Mouse (Mus musculus): ENCODE measurements around the gene Tmem135. TPM values are rescaled to one million over a fixed set of nuclear protein-coding genes. Genes with fewer than 3 reads are reported as not detected.

Gene Tmem135
- polyA plus RNA-seq, 1 experiment, result 13.1 TPM

DNA sequence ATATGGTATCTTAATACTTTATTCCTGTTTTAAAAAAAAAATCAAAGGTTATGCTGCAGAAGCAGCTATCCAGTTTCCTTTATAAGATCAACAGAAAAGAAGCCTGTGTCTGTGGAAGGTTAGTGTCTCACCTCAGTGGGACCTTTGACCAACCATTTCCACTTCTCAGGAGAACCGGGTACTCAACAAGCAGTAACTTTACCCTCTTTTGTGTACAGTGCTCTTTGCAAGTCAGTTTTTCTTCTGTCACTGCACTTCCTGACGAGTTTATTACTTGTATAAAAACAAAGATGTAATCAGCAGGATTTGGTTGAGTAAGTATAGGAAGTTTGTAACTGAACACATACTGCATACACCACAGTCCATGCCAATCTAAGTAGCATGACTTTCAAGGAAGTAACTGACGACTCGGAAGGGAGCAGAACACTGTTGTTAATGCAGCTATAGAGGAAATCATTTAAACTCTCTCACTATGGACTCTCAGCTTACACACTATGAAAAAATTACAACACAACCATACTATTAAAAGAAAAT, 168.0 kb downstream of the Tmem135 start:
- Histone ChIP-seq H3K27me3 (ENCODE audit: control insufficient read depth, insufficient read depth, insufficient read length) (no peaks in the 10 kb centered on the region), H3K79me2 (ENCODE audit: control insufficient read depth, insufficient read depth) (peaks cover 5% of the 10 kb centered on the region), H3K36me3 (ENCODE audit: control insufficient read depth, insufficient read depth) (peaks cover 4% of the 10 kb centered on the region), H3ac (ENCODE audit: control insufficient read depth, insufficient read length) (no peak overlapping the region), H3K4me3 (no peak overlapping the region), H3K4me2 (ENCODE audit: low read depth) (no peak overlapping the region)
- TF ChIP-seq USF1 (IDR thresholded peaks at IDR 0.05; ENCODE audit: low read depth), result no peak
- TF ChIP-seq MYOG (IDR thresholded peaks at IDR 0.05; ENCODE audit: control insufficient read depth in 1 of 3, insufficient read depth in 1 of 3, insufficient read length in 2 of 3, low read depth in 2 of 3), result no peak
- no peak for TF ChIP-seq TCF12 (IDR thresholded peaks at IDR 0.05; ENCODE audit: insufficient read depth, poor library complexity, severe bottlenecking)
- TF ChIP-seq POLR2A (IDR thresholded peaks at IDR 0.05; ENCODE audit: insufficient read length, low read depth), result no peak
- TF ChIP-seq CEBPB (IDR thresholded peaks at IDR 0.05; ENCODE audit: insufficient read depth, poor library complexity, severe bottlenecking), result no peak
- no peak for TF ChIP-seq REST (IDR thresholded peaks at IDR 0.05; ENCODE audit: insufficient read depth, insufficient read length)
- TF ChIP-seq E2F4 (IDR thresholded peaks at IDR 0.05; ENCODE audit: insufficient read depth), result no peak
- TF ChIP-seq SRF (IDR thresholded peaks at IDR 0.05; ENCODE audit: control insufficient read depth, insufficient read length, low read depth), result no peak

GRCm38 (mm10) chr7:89232499-89233145, 171.4 kb downstream of the Tmem135 start:
- Histone ChIP-seq H3K4me2 (ENCODE audit: low read depth) (no peak overlapping the region), H3K27me3 (ENCODE audit: control insufficient read depth, insufficient read depth, insufficient read length) (no peaks in the 10 kb centered on the region), H3K36me3 (ENCODE audit: control insufficient read depth, insufficient read depth) (no peaks in the 10 kb centered on the region), H3K4me3 (no peak overlapping the region), H3K79me2 (ENCODE audit: control insufficient read depth, insufficient read depth) (peaks cover 5% of the 10 kb centered on the region), H3ac (ENCODE audit: control insufficient read depth, insufficient read length) (no peak overlapping the region)
- no peak for TF ChIP-seq POLR2AphosphoS2 (IDR thresholded peaks at IDR 0.05; ENCODE audit: insufficient read length, low read depth)
- no peak for TF ChIP-seq MAX (IDR thresholded peaks at IDR 0.05; ENCODE audit: low read depth)
- TF ChIP-seq E2F4 (IDR thresholded peaks at IDR 0.05; ENCODE audit: insufficient read depth), result no peak
- no peak for TF ChIP-seq TCF12 (IDR thresholded peaks at IDR 0.05; ENCODE audit: insufficient read depth, poor library complexity, severe bottlenecking)
- no peak for TF ChIP-seq POLR2A (IDR thresholded peaks at IDR 0.05; ENCODE audit: insufficient read length, low read depth)
- no peak for TF ChIP-seq TCF3 (IDR thresholded peaks at IDR 0.05; ENCODE audit: insufficient read length, low read depth)
- no peak for TF ChIP-seq SRF (IDR thresholded peaks at IDR 0.05; ENCODE audit: control insufficient read depth, insufficient read length, low read depth)
- no peak for TF ChIP-seq USF1 (IDR thresholded peaks at IDR 0.05; ENCODE audit: low read depth)
- TF ChIP-seq CEBPB (IDR thresholded peaks at IDR 0.05; ENCODE audit: insufficient read depth, poor library complexity, severe bottlenecking), result no peak

DNA sequence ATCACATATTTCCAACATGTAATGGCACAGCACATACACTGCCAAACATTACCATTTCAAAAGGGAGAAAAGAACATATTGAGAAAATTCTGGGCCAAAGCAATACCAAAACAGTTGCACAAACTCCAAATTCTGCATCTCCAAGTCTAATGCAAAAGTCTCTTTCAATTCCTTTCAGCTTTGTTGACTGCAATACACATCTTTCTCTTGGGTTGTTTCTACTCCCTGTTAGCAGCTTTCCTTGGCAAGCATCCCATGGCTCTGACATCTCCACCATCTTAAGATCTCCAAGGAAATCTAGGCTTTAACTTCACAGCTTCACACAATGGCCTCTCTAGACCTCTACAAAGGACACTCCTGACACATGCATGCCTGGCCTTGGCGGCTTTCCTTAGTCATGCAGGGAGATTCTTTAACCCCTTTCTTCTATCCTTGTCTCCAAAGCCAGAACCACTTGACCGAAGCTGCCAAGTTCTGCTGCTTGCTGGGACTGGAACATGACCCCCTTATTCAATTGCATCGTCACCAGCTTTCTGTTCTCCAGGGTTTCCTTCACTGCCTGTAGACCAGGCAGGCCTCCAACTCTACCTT, 172.7 kb downstream of the Tmem135 start:
- Histone ChIP-seq H3ac (ENCODE audit: control insufficient read depth, insufficient read length) (no peak overlapping the region), H3K27me3 (ENCODE audit: control insufficient read depth, insufficient read depth, insufficient read length) (no peaks in the 10 kb centered on the region), H3K36me3 (ENCODE audit: control insufficient read depth, insufficient read depth) (no peaks in the 10 kb centered on the region), H3K79me2 (ENCODE audit: control insufficient read depth, insufficient read depth) (peaks cover 5% of the 10 kb centered on the region), H3K4me2 (ENCODE audit: low read depth) (no peak overlapping the region), H3K4me3 (no peak overlapping the region)
- TF ChIP-seq USF1 (IDR thresholded peaks at IDR 0.05; ENCODE audit: low read depth) (no peak), MYOG (IDR thresholded peaks at IDR 0.05; ENCODE audit: control insufficient read depth in 1 of 3, insufficient read depth in 1 of 3, insufficient read length in 2 of 3, low read depth in 2 of 3) (no peak), E2F4 (IDR thresholded peaks at IDR 0.05; ENCODE audit: insufficient read depth) (no peak), MAX (IDR thresholded peaks at IDR 0.05; ENCODE audit: low read depth) (no peak), TCF3 (IDR thresholded peaks at IDR 0.05; ENCODE audit: insufficient read length, low read depth) (no peak), TCF12 (IDR thresholded peaks at IDR 0.05; ENCODE audit: insufficient read depth, poor library complexity, severe bottlenecking) (no peak), CEBPB (IDR thresholded peaks at IDR 0.05; ENCODE audit: insufficient read depth, poor library complexity, severe bottlenecking) (no peak), POLR2AphosphoS2 (IDR thresholded peaks at IDR 0.05; ENCODE audit: insufficient read length, low read depth) (no peak), MYOD1 (IDR thresholded peaks at IDR 0.05; ENCODE audit: control insufficient read depth in 1 of 3, insufficient read length in 2 of 3, low read depth in 2 of 3) (no peak), SRF (IDR thresholded peaks at IDR 0.05; ENCODE audit: control insufficient read depth, insufficient read length, low read depth) (no peak), POLR2A (IDR thresholded peaks at IDR 0.05; ENCODE audit: insufficient read length, low read depth) (no peak)

DNA sequence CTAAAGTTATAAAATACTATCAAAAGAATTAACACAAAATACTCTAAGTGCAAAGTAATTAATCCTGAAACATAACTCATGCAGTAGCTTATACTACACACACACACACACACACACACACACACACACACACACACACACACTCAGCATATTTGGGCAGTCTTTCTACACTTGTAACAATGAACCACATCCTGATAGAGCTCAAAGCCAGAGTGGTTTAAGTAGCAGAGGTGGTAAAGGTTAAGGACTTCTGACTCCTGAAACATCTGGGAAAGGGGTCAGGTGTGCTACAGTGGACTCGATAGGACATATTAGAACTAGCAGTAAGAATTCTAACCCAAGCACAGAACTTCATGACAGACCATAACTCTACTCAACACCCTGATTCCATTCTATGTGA, 181.4 kb downstream of the Tmem135 start:
- Histone ChIP-seq H3K27me3 (ENCODE audit: control insufficient read depth, insufficient read depth, insufficient read length) (no peaks in the 10 kb centered on the region), H3K4me3 (no peak overlapping the region)
- TF ChIP-seq E2F4 (IDR thresholded peaks at IDR 0.05; ENCODE audit: insufficient read depth), result no peak
- TF ChIP-seq MYOG (IDR thresholded peaks at IDR 0.05; ENCODE audit: control insufficient read depth in 1 of 3, insufficient read depth in 1 of 3, insufficient read length in 2 of 3, low read depth in 2 of 3), result no peak
- TF ChIP-seq USF1 (IDR thresholded peaks at IDR 0.05; ENCODE audit: low read depth), result no peak
- TF ChIP-seq REST (IDR thresholded peaks at IDR 0.05; ENCODE audit: insufficient read depth, insufficient read length), result no peak
- no peak for TF ChIP-seq MYOD1 (IDR thresholded peaks at IDR 0.05; ENCODE audit: control insufficient read depth in 1 of 3, insufficient read length in 2 of 3, low read depth in 2 of 3)
- no peak for TF ChIP-seq TCF12 (IDR thresholded peaks at IDR 0.05; ENCODE audit: insufficient read depth, poor library complexity, severe bottlenecking)
- TF ChIP-seq POLR2AphosphoS2 (IDR thresholded peaks at IDR 0.05; ENCODE audit: insufficient read length, low read depth), result no peak
- no peak for TF ChIP-seq SRF (IDR thresholded peaks at IDR 0.05; ENCODE audit: control insufficient read depth, insufficient read length, low read depth)
- TF ChIP-seq CEBPB (IDR thresholded peaks at IDR 0.05; ENCODE audit: insufficient read depth, poor library complexity, severe bottlenecking), result no peak
- no peak for TF ChIP-seq MAX (IDR thresholded peaks at IDR 0.05; ENCODE audit: low read depth)
- TF ChIP-seq POLR2A (IDR thresholded peaks at IDR 0.05; ENCODE audit: insufficient read length, low read depth), result no peak
- no peak for TF ChIP-seq TCF3 (IDR thresholded peaks at IDR 0.05; ENCODE audit: insufficient read length, low read depth)

More for the DNA sequence above, 181.4 kb downstream of the Tmem135 start:
- Histone ChIP-seq H3K36me3 (ENCODE audit: control insufficient read depth, insufficient read depth) (no peaks in the 10 kb centered on the region), H3ac (ENCODE audit: control insufficient read depth, insufficient read length) (no peak overlapping the region), H3K79me2 (ENCODE audit: control insufficient read depth, insufficient read depth) (no peaks in the 10 kb centered on the region), H3K4me2 (ENCODE audit: low read depth) (no peak overlapping the region)
